Mouse (Mus musculus) heart, adult 2 months (tissue): ENCODE data around the gene Tiam1. TPM values are rescaled to one million over a fixed set of nuclear protein-coding genes. Genes with fewer than 3 reads are reported as not detected.
A peak's percentile ranks its signal among the peaks of the same experiment; 100 is the strongest.
"Not testable (repeated sequence)": the region's sequence is repeated elsewhere in the genome, so short reads cannot be mapped to it uniquely, and the experiment has no call there.

ENCODE experiments used
- DNase-seq, 2 experiments: peaks; one replicate each; pipeline ENCODE4 v3.0.0; 2021
- H3K27ac ChIP-seq: fragments of 200-600 bp; 2 replicates; pipeline ENCODE4 v1.8.1; 2022
- H3K27me3 ChIP-seq: fragments of 200-500 bp; 2 replicates; pipeline ENCODE4 v1.6.1; 2012; ENCODE audit warnings: mild to moderate bottlenecking, low read length, inconsistent platforms, mixed read lengths; ENCODE audit not compliant: control insufficient read depth, insufficient read depth
- H3K36me3 ChIP-seq: fragments of 200-500 bp; 2 replicates; pipeline ENCODE4 v1.6.1; 2012; ENCODE audit warnings: low read length, inconsistent platforms; ENCODE audit not compliant: control insufficient read depth, insufficient read depth
- H3K4me1 ChIP-seq: fragments of 200-500 bp; 2 replicates; pipeline ENCODE4 v1.6.1; 2011; ENCODE audit warnings: low read length; ENCODE audit not compliant: control insufficient read depth, insufficient read depth
- H3K4me3 ChIP-seq: fragments of 200-600 bp; 2 replicates; pipeline ENCODE4 v1.8.1; 2022
- H3K79me2 ChIP-seq: fragments of 200-500 bp; replicated peaks from 2 replicates; pipeline ENCODE4 v1.6.1; 2012; ENCODE audit warnings: mild to moderate bottlenecking, inconsistent platforms, low read length, moderate library complexity, mixed read lengths; ENCODE audit not compliant: control insufficient read depth, insufficient read depth
- H3K9ac ChIP-seq: fragments of 200-500 bp; 2 replicates; pipeline ENCODE4 v1.6.1; 2012; ENCODE audit warnings: low read depth, mild to moderate bottlenecking, control low read depth, inconsistent platforms, low read length, mixed read lengths
- CTCF ChIP-seq: fragments of 200-600 bp; IDR thresholded peaks from 2 replicates; pipeline ENCODE4 v1.8.1; 2022; ENCODE audit warnings: antibody characterized with exemption, mild to moderate bottlenecking, moderate library complexity
- EP300 ChIP-seq: fragments of 200-500 bp; IDR thresholded peaks from 2 replicates; pipeline ENCODE4 v1.6.1; 2011; ENCODE audit warnings: low read depth, low read length, control low read depth; ENCODE audit not compliant: insufficient read depth
- POLR2A ChIP-seq: fragments of 200-500 bp; IDR thresholded peaks from 2 replicates; pipeline ENCODE4 v1.6.1; 2011; ENCODE audit warnings: mild to moderate bottlenecking, low read depth, low read length, control low read depth; ENCODE audit not compliant: insufficient read depth
- WGBS: fragments of 180-500 bp; shearing (Covaris S2); methylation state at CpG from one replicate; pipeline ENCODE4 v1.1.7; 2018; 5-methylcytosine and 5-hydroxymethylcytosine counted together
- intact Hi-C: fragments of 180-260 bp; cut with DNase I; formaldehyde crosslinking; loops from one replicate; pipeline ENCODE4 v1.15.1; 2025
- polyA plus RNA-seq: library from polyadenylated mRNA; depleted of rRNA; stranded (reverse); fragments of >200 nt; gene quantifications from 2 replicates; pipeline ENCODE4 v1.2.3, GENCODE M21; 2012
- total RNA-seq, 2 experiments: library from RNA; stranded (reverse); gene quantifications; 2 replicates each; pipeline ENCODE4 v1.2.3; 2021

The Tiam1 gene
- total and polyA plus RNA-seq, 3 experiments: 2.3 to 7.9 (median 4.4) TPM

DNA sequence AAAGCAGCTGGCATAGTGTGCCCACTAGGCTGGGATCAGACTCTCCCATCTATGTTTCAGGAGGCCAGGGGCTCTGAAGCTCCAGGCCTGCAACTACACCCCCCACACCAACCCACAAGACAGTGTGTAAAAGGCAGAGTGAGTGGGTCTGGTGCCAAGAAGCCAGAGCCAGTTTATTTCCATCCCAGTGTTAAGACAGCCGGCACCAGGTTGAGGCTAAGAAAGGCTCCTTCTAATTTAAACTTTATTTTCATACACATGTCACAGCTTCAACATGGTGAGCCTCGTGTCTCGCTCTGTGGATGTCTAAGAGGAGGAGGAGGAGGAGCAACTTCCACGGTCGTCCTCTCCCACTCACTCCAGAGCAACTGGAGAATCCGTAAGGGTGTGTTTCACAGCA, 57.5 kb downstream of the Tiam1 start:
- Histone ChIP-seq H3K36me3 (no peaks in the 10 kb centered on the region), H3K9ac (no peak overlapping the region), H3K27ac (no peak overlapping the region), H3K4me3 (no peak overlapping the region), H3K4me1 (no peaks in the 10 kb centered on the region), H3K27me3 (no peaks in the 10 kb centered on the region), H3K79me2 (no peaks in the 10 kb centered on the region)
- TF ChIP-seq CTCF: no peak
- no peak for TF ChIP-seq POLR2A
- TF ChIP-seq EP300: no peak
- DNase-seq: no peak
- intact Hi-C loops: no loop called here
- WGBS: 88% methylated on average over 6 of the region's 6 CpGs

DNA sequence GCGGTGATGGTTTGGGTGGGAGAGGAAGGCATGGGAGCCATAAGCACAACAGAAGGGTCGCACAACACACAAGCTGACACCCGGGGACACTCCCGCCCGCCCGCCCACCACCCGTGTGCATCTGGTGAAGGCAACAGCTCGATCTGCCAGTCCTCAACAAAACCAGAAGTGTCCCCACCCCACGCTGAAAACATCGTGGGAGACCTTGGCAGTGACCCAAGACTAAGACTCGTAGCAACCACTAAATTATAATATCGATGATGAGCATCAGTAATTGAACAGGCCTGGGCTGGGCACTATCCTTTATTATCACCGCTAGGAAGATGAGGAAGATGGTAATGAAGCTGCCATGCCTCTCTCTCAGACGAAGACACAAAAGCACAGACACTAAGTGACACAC, 58.0 kb downstream of the Tiam1 start:
- intact Hi-C loops: no loop called here
- TF ChIP-seq EP300 (no peak), CTCF (no peak), POLR2A (no peak)
- no peak overlapping the region for H3K9ac ChIP-seq
- no peaks in the 10 kb centered on the region for H3K27me3 ChIP-seq
- DNase-seq: no peak
- H3K36me3 ChIP-seq: no peaks in the 10 kb centered on the region
- no peaks in the 10 kb centered on the region for H3K79me2 ChIP-seq
- H3K4me1 ChIP-seq: no peaks in the 10 kb centered on the region
- H3K4me3 ChIP-seq: no peak overlapping the region
- 79% methylated on average over 14 of the region's 14 CpGs for WGBS
- no peak overlapping the region for H3K27ac ChIP-seq

GRCm38 (mm10) chr16:90081125-90081524, 62.4 kb downstream of the Tiam1 start:
- H3K27ac ChIP-seq: no peak overlapping the region
- intact Hi-C loops: no loop called here
- no peak overlapping the region for H3K4me3 ChIP-seq
- no peaks in the 10 kb centered on the region for H3K4me1 ChIP-seq
- no peaks in the 10 kb centered on the region for H3K36me3 ChIP-seq
- H3K27me3 ChIP-seq: no peaks in the 10 kb centered on the region
- TF ChIP-seq CTCF (no peak), EP300 (no peak), POLR2A (no peak)
- no peaks in the 10 kb centered on the region for H3K79me2 ChIP-seq
- no peak overlapping the region for H3K9ac ChIP-seq
- DNase-seq: peak in 1 of 2 experiments; percentile 27
- WGBS: 86% methylated on average over 1 of the region's 1 CpGs

DNA sequence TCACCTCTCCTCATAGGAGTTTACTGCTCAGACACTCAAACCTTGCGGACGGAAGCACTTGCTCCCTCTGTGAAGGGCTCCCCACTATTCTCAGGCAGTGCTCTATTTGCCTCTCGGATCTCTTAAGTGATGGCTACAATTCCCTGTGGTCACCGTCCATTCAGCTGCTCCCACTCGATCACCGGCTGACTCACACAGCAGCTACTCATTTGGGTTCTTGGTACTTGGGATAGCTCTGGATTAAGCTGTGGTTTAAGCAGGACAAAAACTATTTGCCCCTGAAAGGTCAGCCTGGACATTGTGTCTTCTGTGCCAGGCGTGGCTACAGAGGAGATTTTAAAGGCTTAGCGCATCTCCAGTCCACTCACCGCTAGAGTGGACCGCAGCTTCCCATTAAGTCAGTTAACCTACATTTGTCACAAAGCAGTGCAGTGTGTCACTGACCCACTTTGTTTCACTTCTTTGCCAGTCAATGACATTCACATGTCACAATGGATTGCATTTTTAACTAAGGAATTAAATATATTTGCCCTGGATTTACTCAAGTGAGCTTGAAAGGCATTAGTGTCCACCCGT, 64.7 kb downstream of the Tiam1 start:
- Histone ChIP-seq H3K27ac (no peak overlapping the region), H3K9ac (no peak overlapping the region), H3K4me1 (no peaks in the 10 kb centered on the region), H3K36me3 (no peaks in the 10 kb centered on the region), H3K27me3 (no peaks in the 10 kb centered on the region), H3K79me2 (no peaks in the 10 kb centered on the region), H3K4me3 (no peak overlapping the region)
- 89% methylated on average over 11 of the region's 11 CpGs for WGBS
- intact Hi-C loops: no loop called here
- no peak for TF ChIP-seq EP300
- TF ChIP-seq POLR2A: no peak
- TF ChIP-seq CTCF: no peak
- no peak for DNase-seq

- H3K27ac ChIP-seq: no peak overlapping the region
These were observed 70.1 kb downstream of the Tiam1 start for GRCm38 (mm10) chr16:90073510-90073909.

GRCm38 (mm10) chr16:90072651-90073050, 70.9 kb downstream of the Tiam1 start:
- no peaks in the 10 kb centered on the region for H3K79me2 ChIP-seq
- no peaks in the 10 kb centered on the region for H3K36me3 ChIP-seq
- H3K27me3 ChIP-seq: no peaks in the 10 kb centered on the region
- no peak for TF ChIP-seq EP300
- TF ChIP-seq CTCF: no peak
- no peak for TF ChIP-seq POLR2A
- no peak overlapping the region for H3K9ac ChIP-seq
- intact Hi-C loops: no loop called here
- H3K27ac ChIP-seq: no peak overlapping the region
- DNase-seq: peak in 1 of 2 experiments; percentile 14
- 14% methylated on average over 15 of the region's 15 CpGs for WGBS
- H3K4me3 ChIP-seq: no peak overlapping the region; the same call in 1 of the 2 replicates
- peaks cover 1% of the 10 kb centered on the region; the same call in 1 of the 2 replicates for H3K4me1 ChIP-seq

More at GRCm38 (mm10) chr16:90073510-90073909, 70.1 kb downstream of the Tiam1 start:
- no peak overlapping the region for H3K4me3 ChIP-seq
- no peaks in the 10 kb centered on the region for H3K79me2 ChIP-seq
- intact Hi-C loops: no loop called here
- H3K9ac ChIP-seq: no peak overlapping the region
- no peaks in the 10 kb centered on the region for H3K36me3 ChIP-seq
- H3K27me3 ChIP-seq: no peaks in the 10 kb centered on the region
- WGBS: 73% methylated on average over 7 of the region's 7 CpGs
- DNase-seq: no peak
- TF ChIP-seq CTCF (no peak), POLR2A (no peak), EP300 (no peak)
- H3K4me1 ChIP-seq: peaks cover 1% of the 10 kb centered on the region; the same call in 1 of the 2 replicates

DNA sequence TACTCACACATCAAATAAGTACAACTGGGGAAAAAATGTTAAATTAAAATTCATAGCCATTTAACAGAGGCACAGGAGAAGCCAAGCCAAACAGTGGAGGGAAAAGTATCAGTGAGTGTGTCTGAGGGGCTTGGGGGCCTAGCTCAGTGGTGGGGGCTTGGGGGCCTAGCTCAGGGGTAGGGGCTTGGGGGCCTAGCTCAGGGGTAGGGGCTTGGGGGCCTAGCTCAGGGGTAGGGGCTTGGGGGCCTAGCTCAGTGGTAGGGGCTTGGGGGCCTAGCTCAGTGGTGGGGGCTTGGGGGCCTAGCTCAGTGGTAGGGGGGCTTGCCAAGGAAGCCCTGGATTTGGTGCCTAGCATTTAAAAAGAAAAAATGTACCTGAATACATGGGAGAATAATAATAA, 72.4 kb downstream of the Tiam1 start:
- DNase-seq, H3K27me3 ChIP-seq, H3K36me3 ChIP-seq, intact Hi-C loops, H3K4me3 ChIP-seq, H3K4me1 ChIP-seq, H3K79me2 ChIP-seq, H3K9ac ChIP-seq, H3K27ac ChIP-seq: not testable (repeated sequence)
